Mouse (Mus musculus): ENCODE measurements at regions not wholly inside any gene's neighbourhood (a gene's known extent, or its start where the extent isn't known, plus 50 kb on each side); places are given as distances from the start of the nearest gene placed in this dataset.
A peak's percentile ranks its signal among the peaks of the same experiment; 100 is the strongest.

- no peak for DNase-seq (ENCODE audit: low spot score)
- no peaks in the 10 kb centered on the region for H3K36me3 ChIP-seq
- WGBS, result 78% methylated on average over 4 of the region's 4 CpGs
Observed at GRCm38 (mm10) chr15:62093672-62094071, 1170.9 kb upstream of the A1bg start.

GRCm38 (mm10) chr15:62092671-62093185 lies 1169.9 kb upstream of the A1bg start:
- Histone ChIP-seq H3K27me3 (ENCODE audit: low read depth, poor library complexity, severe bottlenecking) (no peaks in the 10 kb centered on the region), H3K4me1 (peaks cover 19% of the 10 kb centered on the region), H3K4me3 (no peak overlapping the region), H3K36me3 (no peaks in the 10 kb centered on the region), H3K9me3 (replicated peaks) (no peaks in the 10 kb centered on the region), H3K27ac (peak overlapping the region; percentile 70)
- DNase-seq (ENCODE audit: low spot score), result peak; percentile 46
- WGBS, result 6% methylated on average over 5 of the region's 5 CpGs

More at GRCm38 (mm10) chr15:62093672-62094071, 1170.9 kb upstream of the A1bg start:
- H3K27me3 ChIP-seq (ENCODE audit: low read depth, poor library complexity, severe bottlenecking), result no peaks in the 10 kb centered on the region
- H3K4me3 ChIP-seq, result no peak overlapping the region
- H3K9me3 ChIP-seq (replicated peaks), result no peaks in the 10 kb centered on the region
- peaks cover 21% of the 10 kb centered on the region for H3K4me1 ChIP-seq
- no peak overlapping the region for H3K27ac ChIP-seq

- Histone ChIP-seq H3K27me3 (ENCODE audit: low read depth, poor library complexity, severe bottlenecking) (no peaks in the 10 kb centered on the region), H3K27ac (peak overlapping the region; percentile 70; the same call in 1 of the 2 replicates)
Observed at GRCm38 (mm10) chr15:62091746-62092659, 1169.2 kb upstream of the A1bg start.

GRCm38 (mm10) chr15:62091144-62091543 lies 1168.3 kb upstream of the A1bg start:
- DNase-seq (ENCODE audit: low spot score), result no peak
- Histone ChIP-seq H3K36me3 (no peaks in the 10 kb centered on the region), H3K27ac (no peak overlapping the region), H3K4me1 (peaks cover 21% of the 10 kb centered on the region), H3K27me3 (ENCODE audit: low read depth, poor library complexity, severe bottlenecking) (no peaks in the 10 kb centered on the region), H3K4me3 (no peak overlapping the region), H3K9me3 (replicated peaks) (no peaks in the 10 kb centered on the region)
- 89% methylated on average over 5 of the region's 5 CpGs for WGBS

More at GRCm38 (mm10) chr15:62091746-62092659, 1169.2 kb upstream of the A1bg start:
- no peak for DNase-seq (ENCODE audit: low spot score)
- peaks cover 21% of the 10 kb centered on the region for H3K4me1 ChIP-seq
- no peak overlapping the region for H3K4me3 ChIP-seq
- H3K9me3 ChIP-seq (replicated peaks), result no peaks in the 10 kb centered on the region
- WGBS, result 55% methylated on average over 12 of the region's 12 CpGs
- H3K36me3 ChIP-seq, result no peaks in the 10 kb centered on the region

GRCm38 (mm10) chr15:62088341-62088740 lies 1165.5 kb upstream of the A1bg start:
- Histone ChIP-seq H3K9me3 (replicated peaks) (no peaks in the 10 kb centered on the region), H3K27ac (no peak overlapping the region), H3K4me1 (peaks cover 21% of the 10 kb centered on the region), H3K4me3 (no peak overlapping the region), H3K27me3 (ENCODE audit: low read depth, poor library complexity, severe bottlenecking) (no peaks in the 10 kb centered on the region), H3K36me3 (no peaks in the 10 kb centered on the region)
- DNase-seq (ENCODE audit: low spot score), result no peak
- 95% methylated on average over 4 of the region's 4 CpGs for WGBS

- Histone ChIP-seq H3K36me3 (no peaks in the 10 kb centered on the region), H3K4me3 (no peak overlapping the region), H3K4me1 (peaks cover 16% of the 10 kb centered on the region), H3K9me3 (replicated peaks) (no peaks in the 10 kb centered on the region), H3K27me3 (ENCODE audit: low read depth, poor library complexity, severe bottlenecking) (no peaks in the 10 kb centered on the region), H3K27ac (no peak overlapping the region)
- WGBS, result 42% methylated on average over 6 of the region's 6 CpGs
- DNase-seq (ENCODE audit: low spot score), result no peak
Observed at GRCm38 (mm10) chr15:62087755-62088154, 1164.9 kb upstream of the A1bg start.

- H3K36me3 ChIP-seq, result no peaks in the 10 kb centered on the region
- no peaks in the 10 kb centered on the region for H3K27me3 ChIP-seq (ENCODE audit: low read depth, poor library complexity, severe bottlenecking)
- 86% methylated on average over 3 of the region's 3 CpGs for WGBS
- no peak overlapping the region for H3K27ac ChIP-seq
- peaks cover 3% of the 10 kb centered on the region; the same call in 1 of the 2 replicates for H3K4me1 ChIP-seq
- no peaks in the 10 kb centered on the region for H3K9me3 ChIP-seq (replicated peaks)
- no peak for DNase-seq (ENCODE audit: low spot score)
- no peak overlapping the region for H3K4me3 ChIP-seq
Observed at GRCm38 (mm10) chr15:62086037-62086436, 1163.2 kb upstream of the A1bg start.

- H3K9me3 ChIP-seq (replicated peaks), result no peaks in the 10 kb centered on the region
- no peak for DNase-seq (ENCODE audit: low spot score)
- H3K36me3 ChIP-seq, result no peaks in the 10 kb centered on the region
- H3K4me1 ChIP-seq, result peaks cover 9% of the 10 kb centered on the region; the same call in 1 of the 2 replicates
- no peaks in the 10 kb centered on the region for H3K27me3 ChIP-seq (ENCODE audit: low read depth, poor library complexity, severe bottlenecking)
- 96% methylated on average over 3 of the region's 3 CpGs for WGBS
- H3K27ac ChIP-seq, result no peak overlapping the region
- H3K4me3 ChIP-seq, result no peak overlapping the region
Observed at GRCm38 (mm10) chr15:62083347-62083746, 1160.5 kb upstream of the A1bg start.

- no peak overlapping the region for H3K4me3 ChIP-seq
- H3K4me1 ChIP-seq, result 0 out of 2 replicates have a peak, but pooled peaks cover 6% of the 10 kb centered on the region
- H3K27ac ChIP-seq, result no peak overlapping the region
- no peaks in the 10 kb centered on the region for H3K9me3 ChIP-seq (replicated peaks)
- DNase-seq (ENCODE audit: low spot score), result no peak
- 98% methylated on average over 2 of the region's 2 CpGs for WGBS
- H3K27me3 ChIP-seq (ENCODE audit: low read depth, poor library complexity, severe bottlenecking), result no peaks in the 10 kb centered on the region
- no peaks in the 10 kb centered on the region for H3K36me3 ChIP-seq
Observed at GRCm38 (mm10) chr15:62082539-62082938, 1159.7 kb upstream of the A1bg start.

GRCm38 (mm10) chr15:62079155-62080109 lies 1156.6 kb upstream of the A1bg start:
- no peaks in the 10 kb centered on the region for H3K36me3 ChIP-seq
- H3K4me1 ChIP-seq, result 0 out of 2 replicates have a peak, but pooled peaks cover 6% of the 10 kb centered on the region
- DNase-seq (ENCODE audit: low spot score), result no peak
- H3K27ac ChIP-seq, result no peak overlapping the region
- H3K27me3 ChIP-seq (ENCODE audit: low read depth, poor library complexity, severe bottlenecking), result no peaks in the 10 kb centered on the region
- 76% methylated on average over 9 of the region's 9 CpGs for WGBS
- H3K4me3 ChIP-seq, result no peak overlapping the region
- no peaks in the 10 kb centered on the region for H3K9me3 ChIP-seq (replicated peaks)

- WGBS, result 93% methylated on average over 5 of the region's 5 CpGs
- Histone ChIP-seq H3K27ac (no peak overlapping the region), H3K36me3 (no peaks in the 10 kb centered on the region), H3K4me3 (no peak overlapping the region), H3K4me1 (0 out of 2 replicates have a peak, but pooled peaks cover 7% of the 10 kb centered on the region), H3K9me3 (replicated peaks) (no peaks in the 10 kb centered on the region), H3K27me3 (ENCODE audit: low read depth, poor library complexity, severe bottlenecking) (no peaks in the 10 kb centered on the region)
- DNase-seq (ENCODE audit: low spot score), result no peak
Observed at GRCm38 (mm10) chr15:62076552-62077234, 1153.9 kb upstream of the A1bg start.

GRCm38 (mm10) chr15:62074735-62075134 lies 1151.9 kb upstream of the A1bg start:
- Histone ChIP-seq H3K9me3 (replicated peaks) (no peaks in the 10 kb centered on the region), H3K27ac (no peak overlapping the region), H3K4me1 (0 out of 2 replicates have a peak, but pooled peaks cover 9% of the 10 kb centered on the region), H3K27me3 (ENCODE audit: low read depth, poor library complexity, severe bottlenecking) (no peaks in the 10 kb centered on the region), H3K4me3 (no peak overlapping the region), H3K36me3 (no peaks in the 10 kb centered on the region)
- no peak for DNase-seq (ENCODE audit: low spot score)
- 94% methylated on average over 4 of the region's 4 CpGs for WGBS

All from limb, embryonic 10.5 days (tissue).